In genomic region chr11:86995625-86996221, GRCm38 (mm10) we compare ENCODE assay signal across 8 mouse cellular contexts. TPM values are rescaled to one million over a fixed set of nuclear protein-coding genes. Genes with fewer than 3 reads are reported as not detected.
DNase-seq lines count a peak whose midpoint lies in the region; ATAC-seq and TF ChIP-seq lines count a peak whose summit lies in the region.

No protein-coding gene starts in this region.

- peak; percentile 78 for ATAC-seq in common myeloid progenitor, adult 5-6 weeks (replicated peaks; ENCODE audit: low read depth, poor library complexity, severe bottlenecking)
- no peak for ATAC-seq in hindbrain, postnatal 0 days

- TF ChIP-seq CTCF in hindbrain, postnatal 0 days (IDR thresholded peaks at IDR 0.05; ENCODE audit: low read depth): peak; percentile 87
- TF ChIP-seq CTCF in testis, adult 2 months (IDR thresholded peaks at IDR 0.05; ENCODE audit: control insufficient read depth, insufficient read depth, insufficient replicate concordance, low read depth, low read length): peak; percentile 67; the same call in 1 of the 2 replicates

- DNase-seq in A20 (ENCODE audit: low read depth, low spot score): peak; percentile 82
- peak; percentile 62 for DNase-seq in T-cell, adult 2 months (ENCODE audit: low spot score)
- peak; percentile 48 for DNase-seq in gastrocnemius, postnatal 14 days
- DNase-seq in hindbrain, postnatal 0 days (ENCODE audit: low spot score): peak; percentile 84
- DNase-seq in limb, embryonic 10.5 days (ENCODE audit: low spot score): peak; percentile 49
- DNase-seq in monocyte, adult 2 months (ENCODE audit: low read depth in 1 of 2, low spot score in 2 of 2): peak; percentile 18 to 40

- WGBS in hindbrain, postnatal 0 days: 12% methylated on average over 6 of the region's 6 CpGs
- 46% methylated on average over 6 of the region's 6 CpGs for WGBS in limb, embryonic 10.5 days

- intact Hi-C loops in gastrocnemius, postnatal 14 days (cut with DNase I; ENCODE audit: low total_unique reads): loop anchor here (10.0 kb wide), 1 partner anchor 101 kb away; no protein-coding TSS in a partner anchor

- H3K4me2 ChIP-seq in hindbrain, postnatal 0 days (ENCODE audit: low read depth, low read length): no peak overlapping the region

- no peak overlapping the region for H3K4me3 ChIP-seq in hindbrain, postnatal 0 days (ENCODE audit: low read length)
- H3K4me3 ChIP-seq in limb, embryonic 10.5 days: no peak overlapping the region
- H3K4me3 ChIP-seq in testis, adult 2 months (ENCODE audit: control insufficient read depth, low read depth, low read length): no peak overlapping the region

- H3K9ac ChIP-seq in hindbrain, postnatal 0 days (replicated peaks; ENCODE audit: low read length): no peak overlapping the region

- no peak for TF ChIP-seq POLR2A in testis, adult 2 months (IDR thresholded peaks at IDR 0.05; ENCODE audit: control insufficient read depth, low read depth, low read length)

- H3K9me3 ChIP-seq in hindbrain, postnatal 0 days (ENCODE audit: low read length): no peaks in the 10 kb centered on the region
- H3K9me3 ChIP-seq in limb, embryonic 10.5 days (replicated peaks): no peaks in the 10 kb centered on the region

- no peaks in the 10 kb centered on the region for H3K27me3 ChIP-seq in hindbrain, postnatal 0 days (ENCODE audit: insufficient read depth, low read length)
- H3K27me3 ChIP-seq in limb, embryonic 10.5 days (ENCODE audit: low read depth, poor library complexity, severe bottlenecking): peaks cover 8% of the 10 kb centered on the region; the same call in 1 of the 2 replicates
- H3K27me3 ChIP-seq in testis, adult 2 months (ENCODE audit: control insufficient read depth, insufficient read depth, low read length): no peaks in the 10 kb centered on the region

- H3K4me1 ChIP-seq in hindbrain, postnatal 0 days (ENCODE audit: insufficient read depth, low read length): peaks cover under 1% of the 10 kb centered on the region; the same call in 1 of the 2 replicates
- H3K4me1 ChIP-seq in limb, embryonic 10.5 days: peaks cover 32% of the 10 kb centered on the region
- peaks cover 14% of the 10 kb centered on the region for H3K4me1 ChIP-seq in testis, adult 2 months (ENCODE audit: control insufficient read depth, insufficient read depth, low read length)

- no peaks in the 10 kb centered on the region for H3K36me3 ChIP-seq in hindbrain, postnatal 0 days (ENCODE audit: insufficient read depth, low read length)
- H3K36me3 ChIP-seq in limb, embryonic 10.5 days: no peaks in the 10 kb centered on the region
- no peaks in the 10 kb centered on the region for H3K36me3 ChIP-seq in testis, adult 2 months (ENCODE audit: control insufficient read depth, insufficient read depth, low read length)

- H3K27ac ChIP-seq in hindbrain, postnatal 0 days: no peak overlapping the region
- H3K27ac ChIP-seq in limb, embryonic 10.5 days: peak overlapping the region; percentile 33; the same call in 1 of the 2 replicates
- no peak overlapping the region for H3K27ac ChIP-seq in testis, adult 2 months (ENCODE audit: control insufficient read depth, insufficient read depth, low read depth, low read length)

RNA-seq across cellular contexts. Expression of gene Ypel2, which starts 2.2 kb away (rescaled TPM):
- 2.4 and 5.3 TPM in 2 replicates for total RNA-seq in common myeloid progenitor, adult 5-6 weeks (2017)
- total RNA-seq in gastrocnemius, postnatal 14 days (2021): 1 to 10 TPM; 6.7 to 9.7 TPM
- 2.7 and 4.6 TPM in 2 replicates for total RNA-seq in hindbrain, postnatal 0 days (2014; rRNA removed)
- polyA plus RNA-seq in hindbrain, postnatal 0 days (2015; fragmentation: Nextera tagmentation; extraction: Ambion mirVana): 3.4 and 3.6 TPM in 2 replicates
- polyA plus RNA-seq in limb, embryonic 10.5 days (2016; fragmentation: Nextera tagmentation; extraction: Ambion mirVana): 3.0 and 5.5 TPM in 2 replicates
- 1.2 and 1.5 TPM in 2 replicates for polyA plus RNA-seq in testis, adult 2 months (2012; rRNA removed)

Comparison
In these comparisons a context has a peak if more than half of its experiments do, and no peak if none do; other contexts are left out.
1. DNase-seq: peak in every context shown above with its lines; median percentile 84 in hindbrain, postnatal 0 days; 82 in A20; 62 in T-cell, adult 2 months; 49 in limb, embryonic 10.5 days; 48 in gastrocnemius, postnatal 14 days; 29 in monocyte, adult 2 months.